ENCODE assay signal across 7 mouse cellular contexts in the genomic region with DNA sequence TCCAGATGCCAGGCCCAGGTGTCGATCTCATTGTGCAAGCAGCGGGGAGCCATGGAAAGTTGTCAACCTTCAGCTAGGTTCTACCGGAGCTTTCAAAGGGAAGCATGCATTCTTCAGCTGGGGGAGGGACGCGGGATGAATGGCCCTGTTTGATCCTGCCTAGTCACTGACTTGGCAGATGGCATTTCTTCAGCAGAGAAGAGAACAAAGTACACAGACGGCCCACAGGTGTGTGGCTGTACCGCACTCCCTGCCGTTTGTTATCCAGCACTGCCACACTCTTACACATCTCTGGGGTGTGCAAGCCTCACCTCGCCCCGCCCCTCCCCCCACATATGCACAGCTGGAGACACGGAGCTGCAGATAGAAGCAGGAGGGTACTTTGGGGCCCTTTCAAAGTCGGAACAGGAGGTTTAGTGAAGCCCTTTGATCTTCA.
DNase-seq lines count a peak whose midpoint lies in the region; ATAC-seq and TF ChIP-seq lines count a peak whose summit lies in the region.

No protein-coding gene starts in this region.

- DNase-seq in spleen, adult 12 weeks (ENCODE audit: low spot score): peak; percentile 4
- no peak for DNase-seq in spleen, adult 18-20 months
- DNase-seq in limb, embryonic 14.5 days (ENCODE audit: low spot score): peak; percentile 31
- DNase-seq in yolk sac, embryonic 10.5 days (ENCODE audit: low spot score): peak; percentile 25
- no peak for DNase-seq in ovary, postnatal 10 days (ENCODE audit: low spot score)
- DNase-seq in cerebellum, adult 11 months: no peak

- peaks cover 12% of the 10 kb centered on the region for H3K4me1 ChIP-seq in embryonic facial prominence, embryonic 12.5 days
- H3K4me1 ChIP-seq in limb, embryonic 14.5 days (ENCODE audit: control insufficient read depth, insufficient read depth, low read length): peaks cover 9% of the 10 kb centered on the region

- 18% methylated on average over 12 of the region's 12 CpGs for WGBS in embryonic facial prominence, embryonic 12.5 days
- WGBS in limb, embryonic 14.5 days: 5% methylated on average over 12 of the region's 12 CpGs

- 0 out of 2 replicates have a peak overlapping the region, but pooled peaks have one; percentile 32 for H3K27ac ChIP-seq in embryonic facial prominence, embryonic 12.5 days
- 0 out of 2 replicates have a peak overlapping the region, but pooled peaks have one; percentile 20 for H3K27ac ChIP-seq in limb, embryonic 14.5 days (replicated peaks; ENCODE audit: low read depth, low read length)

- no peak overlapping the region for H3K9ac ChIP-seq in embryonic facial prominence, embryonic 12.5 days
- no peak overlapping the region; the same call in 1 of the 2 replicates for H3K9ac ChIP-seq in limb, embryonic 14.5 days (ENCODE audit: low read depth, low read length, severe bottlenecking)

- H3K4me2 ChIP-seq in embryonic facial prominence, embryonic 12.5 days (replicated peaks): no peak overlapping the region
- H3K4me2 ChIP-seq in limb, embryonic 14.5 days (replicated peaks; ENCODE audit: low read depth, low read length, severe bottlenecking): no peak overlapping the region

- H3K27me3 ChIP-seq in embryonic facial prominence, embryonic 12.5 days: no peaks in the 10 kb centered on the region
- H3K27me3 ChIP-seq in limb, embryonic 14.5 days (ENCODE audit: control insufficient read depth, insufficient read depth, low read length): no peaks in the 10 kb centered on the region

- no peaks in the 10 kb centered on the region for H3K9me3 ChIP-seq in embryonic facial prominence, embryonic 12.5 days
- no peaks in the 10 kb centered on the region for H3K9me3 ChIP-seq in limb, embryonic 14.5 days (ENCODE audit: control insufficient read depth, low read length)

- no peak for TF ChIP-seq POLR2A in limb, embryonic 14.5 days (IDR thresholded peaks at IDR 0.05; ENCODE audit: borderline replicate concordance, extremely low read depth, insufficient read depth, insufficient read length)

- no peak overlapping the region for H3K4me3 ChIP-seq in embryonic facial prominence, embryonic 12.5 days
- H3K4me3 ChIP-seq in limb, embryonic 14.5 days (replicated peaks; ENCODE audit: low read length): no peak overlapping the region

- 0 out of 2 replicates have a peak, but pooled peaks have one; percentile 56 for ATAC-seq in embryonic facial prominence, embryonic 12.5 days (ENCODE audit: insufficient number of reproducible peaks, insufficient read depth, low FRiP score, low TSS enrichment)
- ATAC-seq in limb, embryonic 14.5 days (ENCODE audit: low FRiP score, low read depth): no peak

- peaks cover 8% of the 10 kb centered on the region for H3K36me3 ChIP-seq in embryonic facial prominence, embryonic 12.5 days
- peaks cover 36% of the 10 kb centered on the region for H3K36me3 ChIP-seq in limb, embryonic 14.5 days (ENCODE audit: control insufficient read depth, insufficient read depth, low read length)

Comparison
In these comparisons a context has a peak if more than half of its experiments do, and no peak if none do; other contexts are left out.
1. DNase-seq: peak in spleen, adult 12 weeks (single experiment), limb, embryonic 14.5 days (single experiment) and yolk sac, embryonic 10.5 days (single experiment); none in spleen, adult 18-20 months (0 of 2), ovary, postnatal 10 days (single experiment) and cerebellum, adult 11 months (single experiment).